Mouse (Mus musculus) megakaryocyte-erythroid progenitor cell, adult 5-6 weeks (primary cell): ENCODE results near the gene Iqgap1. TPM values are rescaled to one million over a fixed set of nuclear protein-coding genes. Genes with fewer than 3 reads are reported as not detected.

Source experiments
- ATAC-seq: replicated peaks from 2 replicates; pipeline ENCODE4 v1.8.0; 2016; ENCODE audit warnings: mild to moderate bottlenecking, inconsistent platforms; ENCODE audit not compliant: severe bottlenecking, poor library complexity, low FRiP score, low TSS enrichment
- total RNA-seq, 2 experiments: library from RNA; stranded (forward) in 1 of 2; stranded (reverse) in 1 of 2; fragments of 200-1000, 215-1000 nt in 1 of 2; fragments of >200 nt in 1 of 2; fragmentation: Nextera tagmentation in 1 of 2; gene quantifications; 2 replicates each; pipeline ENCODE4 v1.2.3; 2014 to 2017

The Iqgap1 gene
- total RNA-seq, 2 experiments from 2014 or later, result 31.2 to 39.6 TPM

GRCm38 (mm10) chr7:80740954-80741353 is 84.8 kb downstream of the Iqgap1 start:
- ATAC-seq, result peak; percentile 87

- ATAC-seq, result peak; percentile 38; the same call in 1 of the 2 replicates
Observed at GRCm38 (mm10) chr7:80736199-80736598, 89.6 kb downstream of the Iqgap1 start.

GRCm38 (mm10) chr7:80732986-80733385 is 92.8 kb downstream of the Iqgap1 start:
- no peak for ATAC-seq

GRCm38 (mm10) chr7:80729662-80730061 is 96.1 kb downstream of the Iqgap1 start:
- peak; percentile 47 for ATAC-seq

GRCm38 (mm10) chr7:80721041-80721440 is 104.7 kb downstream of the Iqgap1 start:
- no peak for ATAC-seq

GRCm38 (mm10) chr7:80719582-80719981 is 106.2 kb downstream of the Iqgap1 start:
- no peak for ATAC-seq

GRCm38 (mm10) chr7:80719038-80719437 is 106.7 kb downstream of the Iqgap1 start:
- peak; percentile 56 for ATAC-seq

GRCm38 (mm10) chr7:80718471-80718870 is 107.3 kb downstream of the Iqgap1 start:
- ATAC-seq, result no peak

GRCm38 (mm10) chr7:80716758-80717157 is 109.0 kb downstream of the Iqgap1 start:
- ATAC-seq, result peak; percentile 48; the same call in 1 of the 2 replicates

GRCm38 (mm10) chr7:80715306-80715705 is 110.5 kb downstream of the Iqgap1 start:
- 0 out of 2 replicates have a peak, but pooled peaks have one; percentile 19 for ATAC-seq

GRCm38 (mm10) chr7:80711496-80711895 is 114.3 kb downstream of the Iqgap1 start:
- no peak for ATAC-seq

- no peak for ATAC-seq
Observed at GRCm38 (mm10) chr7:80710333-80710732, 115.4 kb downstream of the Iqgap1 start.

GRCm38 (mm10) chr7:80704066-80704465 is 121.7 kb downstream of the Iqgap1 start:
- ATAC-seq, result no peak

- peak; percentile 94 for ATAC-seq
Observed at GRCm38 (mm10) chr7:80702510-80702909, 123.3 kb downstream of the Iqgap1 start.

GRCm38 (mm10) chr7:80699709-80700108 is 126.1 kb downstream of the Iqgap1 start:
- no peak for ATAC-seq

GRCm38 (mm10) chr7:80698940-80699339 is 126.8 kb downstream of the Iqgap1 start:
- no peak for ATAC-seq

GRCm38 (mm10) chr7:80697859-80698258 is 127.9 kb downstream of the Iqgap1 start:
- no peak for ATAC-seq

GRCm38 (mm10) chr7:80696903-80697302 is 128.9 kb downstream of the Iqgap1 start:
- ATAC-seq, result no peak

- no peak for ATAC-seq
Observed at GRCm38 (mm10) chr7:80696334-80696733, 129.4 kb downstream of the Iqgap1 start.

- no peak for ATAC-seq
Observed at GRCm38 (mm10) chr7:80692472-80692871, 133.3 kb downstream of the Iqgap1 start.

GRCm38 (mm10) chr7:80691131-80691530 is 134.6 kb downstream of the Iqgap1 start:
- ATAC-seq, result no peak

GRCm38 (mm10) chr7:80689221-80689591 is 136.6 kb downstream of the Iqgap1 start:
- ATAC-seq, result peak; percentile 4; the same call in 1 of the 2 replicates
